ENCODE assay signal across 11 mouse cellular contexts in genomic region chr7:137715126-137715900, GRCm38 (mm10).
DNase-seq lines count a peak whose midpoint lies in the region; ATAC-seq and TF ChIP-seq lines count a peak whose summit lies in the region.
"Had no signal": no experiment of that assay in that cellular context is flagged by ENCODE, and none has a peak within 500 bp of the region (broad histone marks: within the 10 kb centered on the region; RNA-seq: fewer than 3 reads in every experiment).

No protein-coding gene starts in this region.

- H3K4me2 ChIP-seq in hindbrain, embryonic 14.5 days (replicated peaks) = no peak overlapping the region
- no peak overlapping the region for H3K4me2 ChIP-seq in hindbrain, embryonic 13.5 days
- no peak overlapping the region for H3K4me2 ChIP-seq in forebrain, postnatal 0 days (ENCODE audit: low read depth)
- H3K4me2 ChIP-seq: kidney, embryonic 15.5 days; liver, embryonic 11.5 days had no signal

- peak overlapping the region; percentile 7; the same call in 1 of the 2 replicates for H3K27ac ChIP-seq in hindbrain, embryonic 14.5 days
- no peak overlapping the region for H3K27ac ChIP-seq in hindbrain, embryonic 13.5 days
- no peak overlapping the region for H3K27ac ChIP-seq in forebrain, postnatal 0 days (ENCODE audit: low read depth, low read length)
- H3K27ac ChIP-seq in limb, embryonic 10.5 days = no peak overlapping the region
- H3K27ac ChIP-seq: kidney, embryonic 15.5 days; midbrain, embryonic 10.5 days had no signal

- no peak overlapping the region for H3K9ac ChIP-seq in hindbrain, embryonic 14.5 days
- no peak overlapping the region for H3K9ac ChIP-seq in hindbrain, embryonic 13.5 days
- H3K9ac ChIP-seq in forebrain, postnatal 0 days = no peak overlapping the region
- H3K9ac ChIP-seq: kidney, embryonic 15.5 days had no signal

- ATAC-seq in hindbrain, embryonic 14.5 days (ENCODE audit: low FRiP score) = no peak
- ATAC-seq in hindbrain, embryonic 13.5 days (ENCODE audit: low FRiP score) = no peak
- ATAC-seq in forebrain, postnatal 0 days = peak; percentile 55; the same call in 1 of the 2 replicates

- peaks cover 15% of the 10 kb centered on the region; the same call in 1 of the 2 replicates for H3K4me1 ChIP-seq in hindbrain, embryonic 14.5 days (replicated peaks; ENCODE audit: control insufficient read depth, insufficient read depth, low read length)
- peaks cover 27% of the 10 kb centered on the region for H3K4me1 ChIP-seq in hindbrain, embryonic 13.5 days (replicated peaks)
- peaks cover 15% of the 10 kb centered on the region; the same call in 1 of the 2 replicates for H3K4me1 ChIP-seq in forebrain, postnatal 0 days (ENCODE audit: insufficient read depth)
- 0 out of 2 replicates have a peak, but pooled peaks cover 12% of the 10 kb centered on the region for H3K4me1 ChIP-seq in limb, embryonic 10.5 days
- H3K4me1 ChIP-seq: midbrain, embryonic 10.5 days had no signal

- no peak for TF ChIP-seq CTCF in forebrain, postnatal 0 days (IDR thresholded peaks at IDR 0.05; ENCODE audit: low read depth)

- H3K36me3 ChIP-seq in hindbrain, embryonic 14.5 days (replicated peaks; ENCODE audit: control insufficient read depth, insufficient read depth) = no peaks in the 10 kb centered on the region
- no peaks in the 10 kb centered on the region for H3K36me3 ChIP-seq in hindbrain, embryonic 13.5 days
- no peaks in the 10 kb centered on the region for H3K36me3 ChIP-seq in forebrain, postnatal 0 days (ENCODE audit: insufficient read depth)
- H3K36me3 ChIP-seq in limb, embryonic 10.5 days = no peaks in the 10 kb centered on the region
- H3K36me3 ChIP-seq: kidney, embryonic 15.5 days; midbrain, embryonic 10.5 days had no signal

- DNase-seq in hindbrain, embryonic 14.5 days (ENCODE audit: low spot score) = no peak
- DNase-seq in Muller cell, postnatal 12 days (ENCODE audit: inconsistent ontology term) = peak; percentile 57
- DNase-seq in forebrain, postnatal 0 days = peak; percentile 53
- peak; percentile 24 for DNase-seq in lung, postnatal 36 days
- DNase-seq in thymus, postnatal 36 days = no peak
- DNase-seq in limb, embryonic 10.5 days (ENCODE audit: low spot score) = no peak
- DNase-seq: thymus, postnatal 14 days had no signal

- H3K27me3 ChIP-seq in hindbrain, embryonic 14.5 days (ENCODE audit: control insufficient read depth, insufficient read depth, low read length) = no peaks in the 10 kb centered on the region
- H3K27me3 ChIP-seq in hindbrain, embryonic 13.5 days = no peaks in the 10 kb centered on the region
- no peaks in the 10 kb centered on the region; the same call in 1 of the 2 replicates for H3K27me3 ChIP-seq in forebrain, postnatal 0 days (ENCODE audit: insufficient read depth, low read length)
- H3K27me3 ChIP-seq in limb, embryonic 10.5 days (ENCODE audit: low read depth, poor library complexity, severe bottlenecking) = no peaks in the 10 kb centered on the region
- H3K27me3 ChIP-seq: kidney, embryonic 15.5 days had no signal

- 59% methylated on average over 6 of the region's 6 CpGs for WGBS in hindbrain, embryonic 14.5 days
- WGBS in hindbrain, embryonic 13.5 days = 65% methylated on average over 6 of the region's 6 CpGs
- 44% methylated on average over 6 of the region's 6 CpGs for WGBS in forebrain, postnatal 0 days
- WGBS in limb, embryonic 10.5 days = 78% methylated on average over 6 of the region's 6 CpGs

- H3K4me3 ChIP-seq in hindbrain, embryonic 14.5 days (replicated peaks; ENCODE audit: low read length) = no peak overlapping the region
- H3K4me3 ChIP-seq in hindbrain, embryonic 13.5 days = no peak overlapping the region
- no peak overlapping the region for H3K4me3 ChIP-seq in forebrain, postnatal 0 days (ENCODE audit: low read depth, low read length)
- no peak overlapping the region for H3K4me3 ChIP-seq in limb, embryonic 10.5 days
- H3K4me3 ChIP-seq: kidney, embryonic 15.5 days; midbrain, embryonic 10.5 days had no signal

- H3K9me3 ChIP-seq in hindbrain, embryonic 14.5 days (ENCODE audit: control insufficient read depth, low read length) = no peaks in the 10 kb centered on the region
- H3K9me3 ChIP-seq in hindbrain, embryonic 13.5 days = no peaks in the 10 kb centered on the region
- H3K9me3 ChIP-seq in forebrain, postnatal 0 days (ENCODE audit: low read length) = no peaks in the 10 kb centered on the region
- H3K9me3 ChIP-seq in limb, embryonic 10.5 days (replicated peaks) = no peaks in the 10 kb centered on the region
- H3K9me3 ChIP-seq: kidney, embryonic 15.5 days; midbrain, embryonic 10.5 days had no signal

Comparison
In these comparisons a context has a peak if more than half of its experiments do, and no peak if none do; other contexts are left out.
1. DNase-seq: peak in Muller cell, postnatal 12 days (single experiment), forebrain, postnatal 0 days (single experiment) and lung, postnatal 36 days (single experiment); none in hindbrain, embryonic 14.5 days (single experiment), thymus, postnatal 36 days (0 of 2) and limb, embryonic 10.5 days (single experiment).